Mouse (Mus musculus) midbrain, embryonic 16.5 days (tissue): ENCODE results near the gene Olfr605. TPM values are rescaled to one million over a fixed set of nuclear protein-coding genes. Genes with fewer than 3 reads are reported as not detected.
"Not testable (repeated sequence)": the region's sequence is repeated elsewhere in the genome, so short reads cannot be mapped to it uniquely, and the experiment has no call there.

Source experiments
- ATAC-seq: fragments of 200-750 bp; cut with Nextera tagmentation; 2 replicates; pipeline ENCODE4 v1.8.0; 2017; ENCODE audit warnings: moderate TSS enrichment
- H3K27ac ChIP-seq: fragments of 300-500 bp; sonication (generic); 2 replicates; pipeline ENCODE4 v1.5.1; 2014; ENCODE audit warnings: mild to moderate bottlenecking, low read length, mixed read lengths
- H3K27me3 ChIP-seq: fragments of 300-500 bp; sonication (generic); 2 replicates; pipeline ENCODE4 v1.6.1; 2014; ENCODE audit warnings: low read depth, low read length, mixed read lengths; ENCODE audit not compliant: control insufficient read depth, insufficient read depth
- H3K36me3 ChIP-seq: fragments of 300-500 bp; sonication (generic); 2 replicates; pipeline ENCODE4 v1.6.1; 2014; ENCODE audit warnings: mild to moderate bottlenecking, low read length, moderate library complexity, mixed read lengths; ENCODE audit not compliant: control insufficient read depth, insufficient read depth
- H3K4me1 ChIP-seq: fragments of 300-500 bp; sonication (generic); 2 replicates; pipeline ENCODE4 v1.6.1; 2014; ENCODE audit warnings: mild to moderate bottlenecking, low read length, mixed read lengths; ENCODE audit not compliant: control insufficient read depth, insufficient read depth
- H3K4me2 ChIP-seq: fragments of 300-500 bp; sonication (generic); 2 replicates; pipeline ENCODE4 v1.6.1; 2014; ENCODE audit warnings: mild to moderate bottlenecking, low read length, mixed read lengths
- H3K4me3 ChIP-seq: fragments of 300-500 bp; sonication (generic); 2 replicates; pipeline ENCODE4 v1.5.1; 2014; ENCODE audit warnings: low read depth, mild to moderate bottlenecking, low read length, moderate library complexity, mixed read lengths
- H3K9ac ChIP-seq: fragments of 300-500 bp; sonication (generic); 2 replicates; pipeline ENCODE4 v1.6.1; 2014; ENCODE audit warnings: low read depth, low read length, mixed read lengths
- H3K9me3 ChIP-seq: fragments of 300-500 bp; sonication (generic); replicated peaks from 2 replicates; pipeline ENCODE4 v1.6.1; 2014; ENCODE audit warnings: mild to moderate bottlenecking, low read length, mixed read lengths; ENCODE audit not compliant: control insufficient read depth, poor library complexity, severe bottlenecking
- WGBS: fragments of 180-500 bp; shearing (Covaris S2); extraction: QIAGEN DNeasy Blood & Tissue Kit; methylation state at CpG from one replicate; pipeline ENCODE4 v1.1.7; 2014; 5-methylcytosine and 5-hydroxymethylcytosine counted together
- polyA plus RNA-seq: library from polyadenylated mRNA; unstranded; fragments of >200 nt; fragmentation: Nextera tagmentation; extraction: Ambion mirVana; gene quantifications from 2 replicates; pipeline ENCODE4 v1.2.1, GENCODE M21; 2015

The Olfr605 gene
- polyA plus RNA-seq: not detected in 2 replicates

DNA sequence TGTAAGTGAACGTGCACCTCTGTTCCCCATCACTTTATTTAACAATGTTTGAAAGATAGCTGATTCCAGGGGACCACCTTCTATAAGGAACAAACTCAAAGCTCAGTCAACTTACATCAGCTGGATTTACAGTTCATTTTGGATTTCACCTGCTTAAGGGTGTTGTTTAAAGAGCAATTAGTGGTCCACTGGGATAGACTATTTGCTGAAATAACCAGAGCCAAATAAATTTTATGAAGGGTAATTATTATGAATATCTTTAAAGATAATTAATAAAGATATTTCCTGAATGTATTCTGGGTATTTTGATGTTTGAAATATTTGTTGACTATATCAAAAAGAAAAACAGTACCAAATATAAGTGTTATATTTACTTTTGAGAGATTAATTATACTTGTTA, at the start of gene Olfr605:
Olfr605 (minus strand) TSS at position 101 of the 400 bp plus-strand sequence.
- ATAC-seq: no peak
- 89% methylated on average over 1 of the region's 1 CpGs for WGBS
- Histone ChIP-seq H3K27ac (no peak within 1 kb of the TSS), H3K4me1 (no peaks in the 10 kb centered on the region), H3K9me3 (no peaks in the 10 kb centered on the region), H3K4me2 (no peak within 1 kb of the TSS), H3K27me3 (no peaks in the 10 kb centered on the region), H3K36me3 (no peaks in the 10 kb centered on the region), H3K9ac (no peak within 1 kb of the TSS), H3K4me3 (no peak within 1 kb of the TSS)

GRCm38 (mm10) chr7:103477106-103477505, 31.9 kb upstream of the Olfr605 start:
- H3K27ac ChIP-seq, H3K4me2 ChIP-seq, H3K36me3 ChIP-seq, H3K9ac ChIP-seq, H3K9me3 ChIP-seq, H3K27me3 ChIP-seq, ATAC-seq, H3K4me1 ChIP-seq, H3K4me3 ChIP-seq: not testable (repeated sequence)
- WGBS: 90% methylated on average over 9 of the region's 9 CpGs

- Histone ChIP-seq H3K4me3 (no peak within 1 kb of the TSS), H3K9me3 (no peaks in the 10 kb centered on the region), H3K27ac (no peak within 1 kb of the TSS), H3K4me1 (no peaks in the 10 kb centered on the region), H3K4me2 (no peak within 1 kb of the TSS), H3K27me3 (no peaks in the 10 kb centered on the region), H3K9ac (no peak within 1 kb of the TSS), H3K36me3 (no peaks in the 10 kb centered on the region)
- no peak for ATAC-seq
These were observed 24.3 kb upstream of the Olfr605 start, which contains the start of gene Olfr608 for GRCm38 (mm10) chr7:103469577-103469976. Gene Olfr608, plus strand, starts transcription at chr7:103469877.

GRCm38 (mm10) chr7:103460590-103460989, 15.4 kb upstream of the Olfr605 start:
- no peak overlapping the region for H3K4me2 ChIP-seq
- no peak overlapping the region for H3K27ac ChIP-seq
- H3K9me3 ChIP-seq: no peaks in the 10 kb centered on the region
- WGBS: 91% methylated on average over 5 of the region's 5 CpGs
- no peak overlapping the region for H3K9ac ChIP-seq
- ATAC-seq: no peak
- no peaks in the 10 kb centered on the region for H3K36me3 ChIP-seq
- H3K4me1 ChIP-seq: no peaks in the 10 kb centered on the region
- H3K4me3 ChIP-seq: no peak overlapping the region
- H3K27me3 ChIP-seq: no peaks in the 10 kb centered on the region

GRCm38 (mm10) chr7:103448746-103449145, 3.5 kb upstream of the Olfr605 start, which contains the start of gene Olfr606:
Gene Olfr606, plus strand, starts transcription at chr7:103449046.
- Histone ChIP-seq H3K4me2 (no peak within 1 kb of the TSS), H3K36me3 (no peaks in the 10 kb centered on the region), H3K4me3 (no peak within 1 kb of the TSS), H3K4me1 (no peaks in the 10 kb centered on the region), H3K27me3 (no peaks in the 10 kb centered on the region), H3K27ac (no peak within 1 kb of the TSS), H3K9ac (no peak within 1 kb of the TSS), H3K9me3 (no peaks in the 10 kb centered on the region)
- no peak for ATAC-seq
- 96% methylated on average over 2 of the region's 2 CpGs for WGBS

GRCm38 (mm10) chr7:103414772-103415171, 30.5 kb downstream of the Olfr605 start, which contains the start of gene Usp17lc:
Gene Usp17lc, plus strand, starts transcription at chr7:103415072.
- not testable (repeated sequence) for ATAC-seq, H3K27me3 ChIP-seq, H3K4me1 ChIP-seq, H3K4me3 ChIP-seq, H3K9me3 ChIP-seq, H3K36me3 ChIP-seq, H3K4me2 ChIP-seq, H3K27ac ChIP-seq, H3K9ac ChIP-seq
- 50% methylated on average over 1 of the region's 1 CpGs for WGBS

GRCm38 (mm10) chr7:103406521-103407055, 38.7 kb downstream of the Olfr605 start:
- not testable (repeated sequence) for H3K4me1 ChIP-seq, H3K27me3 ChIP-seq, ATAC-seq, H3K9ac ChIP-seq, H3K27ac ChIP-seq, H3K4me2 ChIP-seq, H3K4me3 ChIP-seq, H3K36me3 ChIP-seq, H3K9me3 ChIP-seq
- 74% methylated on average over 3 of the region's 3 CpGs for WGBS

GRCm38 (mm10) chr7:103398981-103399380, 46.3 kb downstream of the Olfr605 start:
- H3K9ac ChIP-seq: no peak overlapping the region
- no peaks in the 10 kb centered on the region for H3K36me3 ChIP-seq
- no peak overlapping the region for H3K4me2 ChIP-seq
- no peaks in the 10 kb centered on the region for H3K9me3 ChIP-seq
- no peak for ATAC-seq
- no peak overlapping the region for H3K4me3 ChIP-seq
- WGBS: 0% methylated on average over 1 of the region's 1 CpGs
- no peaks in the 10 kb centered on the region for H3K4me1 ChIP-seq
- H3K27me3 ChIP-seq: no peaks in the 10 kb centered on the region
- no peak overlapping the region for H3K27ac ChIP-seq

GRCm38 (mm10) chr7:103397758-103398157, 47.5 kb downstream of the Olfr605 start:
- Histone ChIP-seq H3K4me3 (no peak overlapping the region), H3K9me3 (no peaks in the 10 kb centered on the region), H3K9ac (no peak overlapping the region), H3K4me1 (no peaks in the 10 kb centered on the region), H3K4me2 (no peak overlapping the region), H3K27ac (no peak overlapping the region), H3K27me3 (no peaks in the 10 kb centered on the region), H3K36me3 (no peaks in the 10 kb centered on the region)
- ATAC-seq: no peak
